Mouse (Mus musculus) hindlimb bud, embryonic 11.5 days (tissue): ENCODE measurements around the gene Olfr589.
"Not testable (repeated sequence)": the region's sequence is repeated elsewhere in the genome, so short reads cannot be mapped to it uniquely, and the experiment has no call there.

Experiments
- DNase-seq: peaks from one replicate; pipeline ENCODE4 v3.0.0-alpha.2; 2012; ENCODE audit warnings: low read depth, low spot score; ENCODE audit errors: extremely low spot score

Gene Olfr589

GRCm38 (mm10) chr7:103156256-103156655 is at the start of gene Olfr589:
Gene Olfr589 (minus strand): TSS chr7:103156356.
- DNase-seq, result no peak

- DNase-seq, result not testable (repeated sequence)
Measured at GRCm38 (mm10) chr7:103184503-103184902, 28.3 kb upstream of the Olfr589 start, which contains the start of gene Olfr592. Gene Olfr592 (plus strand): TSS chr7:103184803.

DNA sequence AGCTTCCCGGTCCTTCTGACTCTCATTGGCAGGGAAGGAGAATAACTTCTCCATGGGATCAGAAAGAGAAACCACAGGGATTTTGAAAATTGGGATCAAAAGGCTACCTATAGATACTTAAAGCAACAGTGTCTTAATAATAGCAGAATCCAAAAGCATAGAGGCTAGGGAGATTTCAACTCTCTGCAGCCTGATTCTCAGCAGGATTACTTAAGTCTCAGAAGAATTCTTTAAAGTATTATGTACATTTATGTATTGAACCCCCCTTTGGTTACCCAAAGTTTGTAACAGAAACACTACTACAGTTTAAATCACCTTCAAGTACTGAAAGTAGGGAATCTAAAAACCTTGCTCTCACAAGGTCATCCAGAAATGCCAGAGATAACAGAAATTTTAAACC is 22.1 kb upstream of the Olfr589 start, which contains the start of gene Olfr591:
Gene Olfr591 (minus strand): TSS at position 101 of the 400 bp plus-strand sequence.
- no peak for DNase-seq

GRCm38 (mm10) chr7:103169697-103170096 is 13.5 kb upstream of the Olfr589 start:
- DNase-seq, result no peak

- no peak for DNase-seq
Measured at GRCm38 (mm10) chr7:103140579-103140978, 15.6 kb downstream of the Olfr589 start, which contains the start of gene Olfr588-ps1. Gene Olfr588-ps1 (plus strand): TSS chr7:103140879.

- DNase-seq, result no peak
Measured at GRCm38 (mm10) chr7:103125538-103125937, 30.6 kb downstream of the Olfr589 start, which contains the start of gene Olfr586. Gene Olfr586 (minus strand): TSS chr7:103125638.

DNA sequence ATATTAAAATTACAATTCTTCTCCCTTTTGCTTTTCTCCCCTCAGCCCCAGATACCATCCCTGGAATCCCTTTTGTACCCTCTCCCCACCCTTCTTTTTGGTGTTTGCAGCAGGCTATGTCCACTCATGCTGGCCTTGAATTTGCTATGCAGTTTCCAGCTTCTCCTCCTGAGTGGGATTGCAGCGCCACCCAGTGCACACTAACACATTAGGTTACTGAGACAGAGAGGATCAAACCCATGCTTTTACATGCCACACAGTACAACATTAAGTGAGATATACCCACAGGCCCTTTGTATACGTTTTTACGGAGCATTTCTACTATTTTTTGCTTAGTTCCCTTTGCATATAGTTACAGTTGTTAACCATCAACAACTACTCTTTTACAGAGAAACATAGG is 36.8 kb downstream of the Olfr589 start:
- no peak for DNase-seq
